Mouse (Mus musculus): ENCODE data around the gene 3425401B19Rik.

DNA sequence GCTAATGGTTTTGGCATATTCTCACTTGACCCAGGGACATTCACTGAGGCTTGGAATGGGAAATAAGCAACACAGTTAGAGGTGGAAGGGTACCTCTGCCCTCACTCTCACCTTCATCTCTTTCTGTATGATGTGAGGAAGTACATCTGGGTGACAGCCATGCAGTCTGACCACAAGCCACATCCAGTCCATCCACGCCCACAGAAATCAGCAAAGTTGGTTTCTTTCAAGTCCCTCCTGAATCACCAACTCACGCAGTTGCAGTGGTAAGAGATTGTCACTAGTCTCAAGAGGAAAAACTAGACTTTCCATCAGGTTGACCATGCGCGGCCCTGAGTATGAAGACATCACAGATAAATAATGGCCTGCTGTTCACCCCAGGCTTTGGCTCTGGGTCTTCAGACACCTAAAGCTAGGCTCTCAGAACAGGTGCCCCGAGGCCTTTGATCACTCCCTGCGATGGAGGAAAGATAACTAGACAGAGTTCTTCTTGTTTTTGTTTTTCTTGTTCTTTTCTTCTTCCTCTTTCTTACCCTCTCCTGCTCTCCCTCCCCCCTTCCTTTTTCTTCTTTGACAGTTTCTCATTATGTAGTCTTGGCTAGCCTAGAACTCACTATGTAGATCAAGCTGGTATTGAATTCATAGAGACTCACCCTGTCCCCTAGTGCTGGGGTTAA is 31.8 kb upstream of the 3425401B19Rik start:
- TF ChIP-seq CTCF (IDR thresholded peaks at IDR 0.05; ENCODE audit: low read depth) (no peak), EP300 (IDR thresholded peaks at IDR 0.05; ENCODE audit: low read depth) (no peak)

Measured in liver, embryonic 14.5 days (tissue).